Mouse (Mus musculus) cerebellum, adult 2 months (tissue): ENCODE measurements around the gene Dynlt1b. TPM values are rescaled to one million over a fixed set of nuclear protein-coding genes. Genes with fewer than 3 reads are reported as not detected.
"Not testable (repeated sequence)": the region's sequence is repeated elsewhere in the genome, so short reads cannot be mapped to it uniquely, and the experiment has no call there.

Experiments used
- DNase-seq, 2 experiments: peaks; one replicate each; pipeline ENCODE4 v3.0.0; 2021
- H3K27ac ChIP-seq: fragments of 200-500 bp; 2 replicates; pipeline ENCODE4 v1.5.1; 2012; ENCODE audit warnings: low read length, control low read depth, inconsistent platforms; ENCODE audit not compliant: insufficient read depth
- H3K27me3 ChIP-seq: fragments of 200-500 bp; 2 replicates; pipeline ENCODE4 v1.6.1; 2012; ENCODE audit warnings: inconsistent platforms, mild to moderate bottlenecking, low read length, moderate library complexity; ENCODE audit not compliant: control insufficient read depth, insufficient read depth
- H3K4me1 ChIP-seq: fragments of 200-500 bp; 2 replicates; pipeline ENCODE4 v1.6.1; 2011; ENCODE audit warnings: low read length; ENCODE audit not compliant: control insufficient read depth, insufficient read depth
- H3K4me3 ChIP-seq: fragments of 200-500 bp; replicated peaks from 2 replicates; pipeline ENCODE3; 2011; ENCODE audit warnings: mild to moderate bottlenecking, low read depth, low read length, control low read depth; ENCODE audit not compliant: insufficient read depth
- POLR2A ChIP-seq: fragments of 200-500 bp; IDR thresholded peaks from 2 replicates; pipeline ENCODE4 v1.6.1; 2011; ENCODE audit warnings: low read length, control low read depth, borderline replicate concordance; ENCODE audit not compliant: insufficient read depth
- WGBS: fragments of 180-500 bp; shearing (Covaris S2); methylation state at CpG from one replicate; pipeline ENCODE4 v1.1.7; 2018; 5-methylcytosine and 5-hydroxymethylcytosine counted together
- polyA plus RNA-seq: library from polyadenylated mRNA; depleted of rRNA; stranded (reverse); fragments of >200 nt; gene quantifications from 2 replicates; pipeline ENCODE4 v1.2.3, GENCODE M21; 2012; rRNA removed

Gene Dynlt1b
- 160 and 183 TPM in 2 replicates for polyA plus RNA-seq

DNA sequence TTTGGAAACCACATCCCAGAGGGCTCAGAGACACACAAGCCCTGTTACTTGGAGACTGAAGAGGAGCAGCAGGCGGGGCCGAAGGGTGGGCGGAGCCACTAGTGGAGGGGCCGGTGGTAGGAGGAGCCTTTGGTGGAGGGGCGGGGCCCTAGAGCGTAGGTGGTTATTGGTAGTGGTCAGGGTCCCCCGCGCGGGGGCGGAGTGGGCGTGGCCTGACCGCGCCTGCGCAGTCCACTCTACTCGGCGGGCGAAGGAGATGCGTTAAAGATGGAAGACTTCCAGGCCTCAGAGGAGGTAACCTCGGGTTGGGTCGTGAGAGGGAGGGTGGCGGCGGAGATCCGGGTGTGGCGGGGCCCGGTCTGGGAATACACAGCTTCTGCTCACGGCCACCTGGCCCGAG lies at the start of gene Dynlt1b:
Gene Dynlt1b (plus strand): TSS at position 168 of the 400 bp plus-strand sequence.
- peak; percentile 100 for DNase-seq
- not testable (repeated sequence) for H3K27me3 ChIP-seq
- TF ChIP-seq POLR2A, result peak; percentile 86
- H3K27ac ChIP-seq, result peak within 1 kb of the TSS; percentile 92
- H3K4me3 ChIP-seq, result peak within 1 kb of the TSS; percentile 52
- peaks cover 12% of the 10 kb centered on the region for H3K4me1 ChIP-seq
- WGBS, result under 1% methylated on average over 27 of the region's 27 CpGs

DNA sequence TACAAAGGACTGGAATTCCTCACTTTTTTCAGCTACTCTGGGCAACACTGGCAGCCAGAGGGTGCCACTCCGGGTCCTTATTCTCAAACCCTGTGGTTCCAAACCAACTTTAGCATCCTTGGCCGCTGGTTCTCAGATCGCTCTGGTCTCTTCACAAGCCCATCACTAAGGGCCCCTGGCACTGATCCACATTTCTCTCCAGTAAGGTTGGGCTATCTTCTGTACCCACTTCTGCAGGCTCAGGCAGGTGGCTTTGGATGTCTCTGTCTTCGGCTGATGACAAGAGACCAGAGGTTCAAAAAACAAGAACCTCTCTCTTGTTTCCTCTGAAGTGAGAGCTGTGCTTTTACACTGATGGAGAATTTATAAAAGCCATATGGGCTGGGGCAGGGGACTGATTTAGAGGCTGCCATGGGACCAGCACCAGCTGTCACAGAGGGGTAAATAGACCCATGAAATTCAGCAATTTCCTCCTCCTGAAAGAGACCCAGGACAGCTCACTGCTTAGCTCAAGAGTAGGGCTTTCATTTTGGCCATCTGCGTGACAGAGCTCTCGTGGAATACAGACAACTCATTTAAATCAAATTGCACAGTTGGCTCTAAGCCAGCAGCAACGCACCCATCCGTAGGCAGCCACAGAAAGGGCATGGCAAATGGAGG lies 49.6 kb upstream of the Dynlt1b start:
- not testable (repeated sequence) for H3K27me3 ChIP-seq, H3K4me1 ChIP-seq, H3K27ac ChIP-seq, H3K4me3 ChIP-seq, DNase-seq
- 82% methylated on average over 1 of the region's 8 CpGs for WGBS

- not testable (repeated sequence) for DNase-seq, H3K27me3 ChIP-seq, H3K4me3 ChIP-seq, H3K4me1 ChIP-seq, H3K27ac ChIP-seq
- no CpG with 5 or more reads among the region's 8 CpGs for WGBS
Measured at GRCm38 (mm10) chr17:6381071-6381682, 48.7 kb upstream of the Dynlt1b start.

DNA sequence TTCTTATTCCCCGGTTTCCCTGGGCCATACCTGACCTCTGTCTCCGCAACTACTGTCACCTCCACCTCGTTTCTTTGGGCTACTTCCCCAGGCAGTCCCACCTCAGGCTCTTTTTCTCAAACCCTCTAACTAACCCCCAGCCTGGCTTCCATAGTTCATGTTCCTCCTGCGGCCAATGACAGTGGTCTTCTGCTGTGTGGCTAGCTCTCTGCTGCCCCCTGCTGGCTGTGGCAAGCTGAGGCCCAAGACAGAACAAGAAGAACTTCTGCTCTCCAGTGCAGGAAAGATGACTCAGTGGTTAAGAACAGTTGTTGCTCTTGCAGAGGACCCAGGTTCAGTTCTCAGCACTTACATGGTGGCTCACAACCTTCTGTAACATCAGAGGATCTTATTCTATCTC lies 43.0 kb upstream of the Dynlt1b start:
- not testable (repeated sequence) for H3K27me3 ChIP-seq, H3K27ac ChIP-seq, H3K4me3 ChIP-seq, DNase-seq, H3K4me1 ChIP-seq
- WGBS, result no CpG with 5 or more reads among the region's 4 CpGs

DNA sequence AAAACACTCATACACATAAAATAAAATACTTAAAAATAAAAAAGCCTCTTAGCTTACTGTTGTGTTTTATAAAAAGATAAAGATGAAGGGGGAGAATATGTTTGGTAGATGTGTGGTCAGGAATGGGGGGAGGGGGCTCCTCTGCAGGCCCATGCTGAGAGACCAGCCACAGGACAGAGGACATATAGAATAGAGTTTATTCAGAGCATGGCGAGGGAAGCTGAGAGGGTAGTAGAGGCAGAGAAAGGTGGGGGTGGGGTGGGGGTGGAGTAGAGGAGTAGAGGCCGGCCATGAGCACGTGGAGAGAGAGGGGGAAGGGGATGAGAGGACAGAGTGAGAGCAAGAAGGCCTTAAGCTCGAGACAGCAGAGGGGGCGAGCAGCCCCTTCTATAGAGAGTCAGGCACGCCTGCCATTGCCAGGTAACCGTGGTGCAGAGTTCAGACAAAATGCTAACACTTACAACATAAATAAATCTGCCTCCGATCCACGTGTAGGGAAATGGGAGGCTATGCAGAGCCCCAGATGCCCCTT lies 42.5 kb upstream of the Dynlt1b start:
- not testable (repeated sequence) for H3K4me3 ChIP-seq, H3K27me3 ChIP-seq, H3K4me1 ChIP-seq, DNase-seq, H3K27ac ChIP-seq
- no CpG with 5 or more reads among the region's 9 CpGs for WGBS

DNA sequence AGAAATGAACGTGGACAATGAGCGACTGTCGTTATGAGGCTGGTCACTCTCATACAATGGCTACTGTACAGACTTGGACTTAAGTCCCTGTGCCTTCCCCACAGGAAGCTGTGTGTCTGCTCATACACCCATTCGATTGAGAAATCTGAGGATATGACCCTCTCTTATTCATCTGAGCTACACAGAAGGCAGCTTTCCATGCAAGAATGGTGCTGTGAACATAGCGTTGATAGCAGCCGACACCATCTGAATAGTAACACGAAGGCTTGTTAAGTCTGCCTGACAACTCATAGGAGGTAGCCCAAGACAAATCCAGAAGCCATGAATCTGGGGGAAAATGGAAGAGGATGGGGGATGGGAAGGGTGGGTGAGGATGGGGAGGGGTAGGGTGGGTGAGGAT lies 40.4 kb upstream of the Dynlt1b start:
- not testable (repeated sequence) for H3K27ac ChIP-seq, H3K27me3 ChIP-seq, H3K4me3 ChIP-seq, H3K4me1 ChIP-seq
- WGBS, result 38% methylated on average over 5 of the region's 7 CpGs
- peak in 1 of 2 experiments; percentile 5 for DNase-seq

GRCm38 (mm10) chr17:6390731-6391130 lies 39.2 kb upstream of the Dynlt1b start:
- H3K27ac ChIP-seq, DNase-seq, H3K4me1 ChIP-seq, H3K27me3 ChIP-seq, H3K4me3 ChIP-seq: not testable (repeated sequence)
- 95% methylated on average over 2 of the region's 2 CpGs for WGBS

DNA sequence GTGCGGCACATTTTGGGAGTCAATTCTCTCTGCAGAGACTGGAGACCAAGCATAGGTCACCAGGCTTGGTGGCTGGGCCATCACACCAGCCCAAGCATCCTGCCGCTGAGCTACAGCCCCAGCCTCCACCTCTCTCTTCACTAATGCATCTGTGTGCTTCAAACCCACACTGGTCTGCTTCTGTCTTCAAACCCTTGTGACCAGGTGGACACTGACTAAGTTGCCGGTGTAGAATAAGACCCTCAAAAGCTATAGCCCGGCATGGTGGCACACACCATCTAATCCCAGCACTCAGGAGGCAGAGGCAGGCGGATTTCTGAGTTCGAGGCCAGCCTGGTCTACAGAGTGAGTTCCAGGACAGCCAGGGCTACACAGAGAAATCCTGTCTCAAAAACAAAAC lies 38.2 kb upstream of the Dynlt1b start:
- not testable (repeated sequence) for H3K27ac ChIP-seq
- WGBS, result 84% methylated on average over 5 of the region's 6 CpGs
- DNase-seq, result peak in 1 of 2 experiments; percentile 11

DNA sequence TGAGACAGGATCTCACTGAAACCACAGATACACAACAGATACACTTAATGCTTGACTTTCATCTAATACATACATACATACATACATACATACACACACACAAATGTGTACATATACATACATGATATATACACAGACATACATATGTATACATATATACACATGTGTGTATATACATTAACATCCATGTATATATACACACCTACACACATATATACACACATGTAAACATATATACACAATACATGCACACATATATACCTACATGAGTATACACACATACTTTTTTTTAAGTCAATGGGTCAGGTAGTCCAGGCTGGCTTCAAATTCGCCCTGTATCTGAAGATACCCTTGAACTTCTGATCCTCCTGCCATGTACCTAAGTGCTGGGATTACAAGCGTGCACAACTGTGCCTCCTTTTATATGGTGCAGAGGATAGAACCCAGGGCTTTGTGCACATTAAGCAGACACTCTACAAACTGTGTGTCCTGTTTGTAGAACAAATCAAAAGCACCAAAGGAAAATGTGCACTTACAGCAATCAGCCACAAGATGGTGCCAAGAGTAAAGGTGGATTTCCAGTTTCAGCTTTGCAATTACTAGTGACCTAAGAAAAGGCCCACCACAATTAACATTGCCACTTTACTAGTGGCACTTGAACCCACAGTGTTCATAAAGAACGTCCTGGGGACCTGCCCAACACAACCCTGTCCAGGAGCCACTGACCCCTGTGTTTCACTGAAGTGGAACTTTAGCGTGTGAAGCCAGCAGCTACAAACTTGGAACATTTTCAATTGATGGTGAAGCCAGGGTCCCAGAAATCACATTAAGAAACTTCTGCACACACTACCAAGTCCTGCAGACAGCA lies 37.2 kb upstream of the Dynlt1b start:
- not testable (repeated sequence) for H3K27me3 ChIP-seq, H3K4me3 ChIP-seq, DNase-seq, H3K27ac ChIP-seq, H3K4me1 ChIP-seq
- no CpG with 5 or more reads among the region's 4 CpGs for WGBS

More for the DNA sequence above, 38.2 kb upstream of the Dynlt1b start:
- not testable (repeated sequence) for H3K27me3 ChIP-seq, H3K4me1 ChIP-seq, H3K4me3 ChIP-seq

GRCm38 (mm10) chr17:6398079-6398478 lies 31.8 kb upstream of the Dynlt1b start:
- not testable (repeated sequence) for H3K4me1 ChIP-seq, H3K27ac ChIP-seq, H3K4me3 ChIP-seq, H3K27me3 ChIP-seq, DNase-seq
- WGBS, result 90% methylated on average over 2 of the region's 3 CpGs

DNA sequence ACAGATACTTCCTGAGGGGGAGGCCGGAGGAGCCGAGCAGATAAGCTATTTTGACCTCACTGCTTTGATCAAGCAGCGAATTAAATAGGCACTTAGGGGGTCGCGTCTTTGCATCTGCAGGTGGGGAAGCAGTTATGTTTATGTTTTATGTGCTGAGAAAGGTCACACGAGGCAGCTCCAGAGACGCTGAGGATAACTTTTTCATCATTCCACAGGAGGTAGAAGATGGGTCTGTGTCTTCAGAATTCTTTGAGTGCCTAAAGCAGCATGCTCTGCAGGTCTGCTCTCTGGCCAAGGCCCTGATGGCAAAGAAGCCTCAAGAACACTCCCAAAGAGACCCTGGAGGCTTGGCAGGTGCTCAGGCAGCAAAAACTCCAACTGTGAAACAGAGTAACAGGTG lies 31.1 kb upstream of the Dynlt1b start:
- H3K27me3 ChIP-seq, DNase-seq, H3K4me3 ChIP-seq, H3K27ac ChIP-seq, H3K4me1 ChIP-seq: not testable (repeated sequence)
- whole genome bisulfite sequencing, result 39% methylated on average over 7 of the region's 7 CpGs
